Mouse (Mus musculus): Measurements from ENCODE around the gene Prkca.

Gene Prkca

DNA sequence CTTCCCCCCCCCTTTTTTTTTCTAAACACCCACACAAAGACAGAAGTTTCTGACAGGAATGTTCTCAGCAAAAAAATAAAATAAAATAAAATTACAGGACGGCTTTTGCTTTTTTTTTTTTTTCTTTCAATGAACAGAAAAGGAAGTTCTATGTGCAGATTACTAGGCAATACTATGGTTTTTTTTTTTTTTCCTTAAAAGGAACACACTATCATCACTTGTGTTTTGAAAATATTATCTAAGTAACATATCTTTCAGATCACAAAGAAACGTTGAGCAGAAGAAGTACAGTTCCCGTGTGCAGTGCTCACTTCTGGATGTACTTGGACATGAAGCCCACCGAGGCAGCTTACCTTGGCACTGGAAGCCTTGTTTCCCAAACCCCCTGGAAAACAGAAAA is 3.4 kb downstream of the Prkca start:
- DNase-seq (ENCODE audit: low spot score): no peak

DNA sequence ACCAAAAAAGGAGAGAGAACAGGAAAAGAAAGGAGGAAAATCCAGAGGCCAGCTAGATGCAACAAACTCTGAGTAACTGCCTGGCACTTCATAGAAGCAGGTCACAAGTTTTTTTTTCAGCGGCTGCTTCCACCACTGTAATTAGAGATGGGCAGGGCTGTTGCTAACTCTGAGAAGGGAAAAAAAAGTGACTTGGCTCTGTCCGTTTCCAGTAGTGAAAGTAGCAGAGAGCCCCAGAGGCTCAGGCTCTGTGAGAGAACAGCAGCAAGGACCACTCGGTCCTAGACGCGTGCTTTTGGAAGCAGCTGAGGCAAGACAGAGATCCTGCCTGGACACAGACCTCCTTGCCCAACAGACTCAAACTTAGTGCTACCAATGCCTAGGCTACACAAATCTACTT is 7.3 kb downstream of the Prkca start:
- no peak for DNase-seq (ENCODE audit: low spot score)

DNA sequence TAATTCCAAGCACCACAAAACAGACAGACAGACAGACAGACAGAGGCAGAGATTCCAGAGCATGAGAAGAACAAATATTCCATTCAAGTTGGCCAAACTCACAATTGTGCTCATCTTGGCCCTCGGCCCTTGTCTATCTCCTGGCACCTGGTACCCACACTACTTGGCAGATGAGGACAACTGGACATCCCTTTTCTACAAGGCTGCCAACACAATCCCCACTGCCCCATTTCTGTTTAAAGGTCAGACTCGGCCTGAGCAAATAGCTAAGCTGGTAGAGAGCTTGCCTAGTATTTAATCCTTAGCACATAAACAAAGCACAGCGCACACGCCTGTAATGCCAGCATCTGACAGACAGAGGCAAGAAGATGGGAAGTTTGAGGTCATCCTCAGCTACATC is 8.2 kb downstream of the Prkca start:
- DNase-seq (ENCODE audit: low spot score): no peak

DNA sequence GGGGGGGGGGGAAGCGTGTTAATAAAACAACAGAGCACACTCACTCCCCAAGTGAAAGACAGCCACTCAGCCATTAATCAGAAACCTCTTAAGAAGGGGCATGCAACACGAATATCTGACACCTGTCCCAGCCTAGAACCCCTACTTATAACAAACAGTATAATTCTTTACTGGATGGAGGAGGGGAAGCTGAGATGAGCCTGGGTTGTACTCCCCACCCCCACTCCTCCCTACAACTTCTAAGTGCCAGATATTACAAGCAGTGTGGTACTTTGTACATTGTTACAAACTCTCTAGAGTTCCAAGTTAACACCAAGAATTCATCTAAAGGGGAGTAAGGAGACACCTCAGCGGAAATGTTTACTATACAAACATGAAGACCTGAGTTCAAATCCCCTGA is 9.1 kb downstream of the Prkca start:
- no peak for DNase-seq (ENCODE audit: low spot score)

DNA sequence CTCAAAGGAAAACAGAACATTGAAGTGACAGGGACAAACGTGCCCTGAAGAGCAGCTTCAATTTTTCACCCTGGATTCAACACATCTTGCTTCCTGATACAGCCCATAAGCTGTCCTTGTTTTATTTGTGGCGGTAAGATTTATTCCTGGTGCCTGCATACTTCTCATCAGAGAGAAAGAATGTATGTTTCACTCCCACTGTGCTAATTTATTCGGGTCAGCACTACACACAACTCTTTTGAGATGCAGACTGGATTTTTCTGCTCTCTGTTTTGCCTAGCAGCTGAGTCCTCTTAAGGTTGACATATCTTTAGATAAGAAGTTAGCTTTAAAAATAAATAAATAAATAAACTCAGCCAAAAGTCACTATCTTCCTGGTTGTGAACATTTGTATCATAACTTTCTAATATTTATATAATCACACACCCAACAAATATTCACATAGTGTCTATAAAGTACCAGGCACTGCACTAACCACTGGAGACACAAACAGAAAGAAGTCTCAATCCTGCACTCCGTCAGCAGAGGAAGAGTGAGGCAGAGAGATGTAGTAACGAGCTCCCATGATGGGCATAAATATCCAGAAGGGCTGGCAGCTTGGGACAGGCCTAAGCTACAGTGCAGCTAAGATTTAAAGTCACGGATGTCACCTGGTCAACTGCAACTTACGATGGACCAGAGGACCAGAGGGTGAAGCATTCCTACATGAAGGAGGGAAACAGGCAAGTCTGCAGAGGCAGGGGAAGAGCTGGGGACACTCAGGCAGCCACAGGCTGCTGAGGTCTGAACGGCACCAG is 9.9 kb downstream of the Prkca start:
- DNase-seq (ENCODE audit: low spot score): no peak

DNA sequence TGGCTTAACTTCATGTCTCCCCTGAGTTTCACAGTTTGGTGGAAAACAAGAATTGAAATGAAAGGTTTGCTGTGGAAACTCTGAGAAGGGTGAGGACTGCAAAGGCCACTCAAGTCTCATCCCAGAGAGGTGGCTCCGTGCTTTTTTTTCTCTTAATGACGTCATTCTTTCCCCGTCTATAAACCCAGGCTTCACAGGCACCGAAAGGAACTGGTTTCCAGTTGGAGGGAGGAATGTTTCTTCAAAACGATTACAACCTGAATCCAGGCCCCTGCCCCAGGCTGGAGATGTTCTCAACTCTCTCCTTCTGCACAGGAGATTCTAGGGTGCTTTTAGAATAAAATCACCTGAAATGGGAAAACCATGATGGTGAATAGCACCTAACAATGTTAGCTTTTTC is 10.7 kb downstream of the Prkca start:
- DNase-seq (ENCODE audit: low spot score): no peak

DNA sequence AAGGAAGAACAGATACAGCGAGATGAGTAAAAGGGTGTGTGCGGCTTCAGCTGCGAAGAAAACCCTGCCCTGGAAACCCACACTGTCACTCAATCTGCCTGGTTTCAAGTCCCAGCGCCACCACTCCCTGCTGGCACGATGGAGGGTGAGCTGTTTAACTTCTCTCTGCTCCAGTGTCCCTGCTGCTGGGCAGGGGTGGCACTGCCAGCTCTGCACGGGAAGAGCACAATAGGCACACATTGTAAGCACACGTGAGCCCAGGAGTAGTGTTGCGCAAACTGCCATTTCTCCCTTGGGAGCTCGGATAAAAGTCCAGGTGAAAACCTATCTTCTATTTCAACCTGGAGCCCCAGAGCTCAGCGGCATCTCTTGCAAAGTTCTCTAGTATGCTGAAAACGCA is 12.9 kb downstream of the Prkca start:
- no peak for DNase-seq (ENCODE audit: low spot score)

DNA sequence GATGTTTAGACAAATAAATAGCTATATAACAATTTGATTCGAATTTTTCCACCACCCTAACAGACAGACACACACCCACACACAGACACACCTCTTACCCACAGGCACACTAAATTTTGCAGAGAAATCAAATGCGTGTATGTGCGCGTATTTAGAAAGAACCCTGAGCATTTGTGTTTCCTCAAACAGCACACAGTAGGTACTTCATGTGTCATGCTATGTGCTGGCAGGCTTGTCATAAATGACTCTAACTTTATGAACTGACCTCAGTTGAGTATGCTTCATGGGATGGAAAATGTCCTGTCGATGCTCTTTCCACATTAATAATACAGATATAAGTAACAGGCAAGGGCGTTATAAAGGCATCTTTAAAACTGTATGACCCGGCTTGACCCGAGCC is 17.8 kb downstream of the Prkca start:
- no peak for DNase-seq (ENCODE audit: low spot score)

DNA sequence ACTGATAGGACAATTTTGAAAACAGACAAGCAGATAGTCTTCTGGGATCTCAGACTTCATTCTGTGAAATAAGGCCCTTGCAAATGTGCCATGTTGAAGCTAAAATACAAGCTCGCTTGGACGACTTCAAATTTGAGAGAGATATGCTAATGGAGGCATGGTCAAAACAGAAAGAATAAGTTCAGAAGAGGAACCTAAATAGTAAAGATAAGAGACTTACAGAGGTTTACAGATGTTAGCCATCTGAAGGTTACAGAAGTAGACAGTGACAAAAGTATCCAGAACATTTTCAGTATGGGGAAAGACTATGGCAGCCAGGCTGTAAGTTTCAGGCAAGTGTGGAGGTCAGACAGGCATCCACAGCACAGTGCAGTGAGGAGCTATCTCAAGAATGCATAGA is 21.6 kb downstream of the Prkca start:
- no peak for DNase-seq (ENCODE audit: low spot score)

DNA sequence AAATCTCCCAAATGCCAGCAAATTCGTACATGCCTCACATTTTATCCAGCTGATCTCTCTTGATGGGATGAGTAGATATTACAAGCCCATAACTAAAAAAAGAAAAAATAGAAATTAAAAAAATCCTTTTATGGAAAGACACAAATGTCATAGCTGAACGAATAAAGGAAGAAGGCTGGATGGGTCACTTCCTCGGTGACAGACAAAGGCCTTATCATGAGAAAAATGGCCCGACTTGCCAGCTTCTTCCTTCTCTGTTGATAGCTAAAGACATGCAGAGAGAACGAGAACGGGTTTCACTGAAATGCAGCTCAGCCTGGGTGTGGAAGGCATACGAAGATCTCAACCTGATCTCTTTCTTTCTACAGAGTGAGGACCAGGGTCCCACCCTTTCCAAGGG is 23.2 kb downstream of the Prkca start:
- no peak for DNase-seq (ENCODE audit: low spot score)

DNA sequence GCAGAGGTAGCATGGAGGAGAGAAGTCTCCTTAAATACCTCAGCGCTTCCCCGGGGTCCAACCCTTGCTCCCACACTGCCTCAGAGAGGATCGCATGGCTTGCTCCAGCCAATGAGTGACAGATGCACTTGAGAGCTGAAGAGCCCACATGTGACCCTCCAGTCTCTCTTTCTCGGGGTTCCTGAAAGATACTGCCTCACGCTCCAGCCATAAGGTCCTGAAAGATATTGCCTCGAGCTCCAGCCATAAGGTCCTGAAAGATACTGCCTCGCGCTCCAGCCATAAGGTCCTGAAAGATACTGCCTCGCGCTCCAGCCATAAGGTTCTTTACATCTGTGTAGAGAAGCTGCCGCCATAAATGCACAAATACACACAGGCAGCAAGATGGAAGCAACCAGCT is 24.6 kb downstream of the Prkca start:
- no peak for DNase-seq (ENCODE audit: low spot score)

DNA sequence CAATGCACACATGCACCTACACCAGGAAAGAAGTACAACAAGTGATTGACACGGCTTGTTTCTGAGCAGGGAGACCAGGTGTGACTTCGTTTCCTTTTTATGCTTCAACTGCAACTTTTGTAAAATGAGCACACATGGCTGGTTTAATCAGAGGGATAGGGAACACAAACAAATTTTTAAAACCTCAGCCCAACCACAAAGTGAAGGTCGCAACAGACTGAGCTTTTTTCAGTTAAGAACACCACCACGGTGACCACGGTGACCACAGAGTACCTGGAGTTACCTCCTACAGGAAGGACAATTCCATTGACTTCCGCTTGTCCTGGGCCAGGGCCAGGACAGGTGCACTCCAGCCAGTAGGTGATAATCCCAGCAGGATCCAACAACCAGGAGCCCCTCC is 25.9 kb downstream of the Prkca start:
- no peak for DNase-seq (ENCODE audit: low spot score)

DNA sequence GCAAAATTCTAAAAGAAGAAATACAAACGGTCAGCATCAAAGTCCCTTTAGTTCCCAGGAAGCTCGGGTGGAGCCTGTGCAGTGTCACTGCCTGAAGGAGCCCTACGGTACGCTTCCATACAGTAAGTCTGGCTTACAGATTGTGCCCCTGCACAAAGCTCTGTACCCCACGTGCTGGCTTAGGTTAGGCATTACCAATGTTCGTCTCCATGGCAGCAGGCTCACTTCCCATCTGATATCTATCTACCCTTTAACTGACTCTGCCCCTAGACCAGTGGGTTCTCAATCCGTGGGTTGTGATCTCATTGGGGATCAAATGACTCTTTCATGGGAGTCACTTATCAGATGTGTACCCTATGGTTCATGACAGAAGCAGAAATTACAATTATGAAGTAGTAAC is 28.0 kb downstream of the Prkca start:
- DNase-seq (ENCODE audit: low spot score): no peak

DNA sequence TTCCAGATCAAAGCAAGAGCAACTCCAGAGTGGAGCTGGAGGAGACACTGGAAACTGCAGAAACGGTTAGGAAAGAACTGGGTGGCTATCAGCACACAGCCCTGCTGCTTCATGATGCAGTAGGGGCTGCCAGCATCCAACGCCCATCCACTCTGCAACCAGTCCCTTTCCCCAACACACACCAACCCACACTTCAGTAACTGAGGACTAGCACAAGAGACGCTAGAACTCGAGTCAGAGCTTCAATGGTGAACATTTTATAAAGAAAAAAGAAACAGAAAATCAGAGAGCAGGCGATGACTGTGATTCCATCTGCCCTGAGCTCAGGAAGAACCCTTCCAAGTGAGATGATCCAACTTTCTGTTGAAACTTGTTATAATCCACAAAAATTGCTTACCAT is 31.2 kb downstream of the Prkca start:
- no peak for DNase-seq (ENCODE audit: low spot score)

DNA sequence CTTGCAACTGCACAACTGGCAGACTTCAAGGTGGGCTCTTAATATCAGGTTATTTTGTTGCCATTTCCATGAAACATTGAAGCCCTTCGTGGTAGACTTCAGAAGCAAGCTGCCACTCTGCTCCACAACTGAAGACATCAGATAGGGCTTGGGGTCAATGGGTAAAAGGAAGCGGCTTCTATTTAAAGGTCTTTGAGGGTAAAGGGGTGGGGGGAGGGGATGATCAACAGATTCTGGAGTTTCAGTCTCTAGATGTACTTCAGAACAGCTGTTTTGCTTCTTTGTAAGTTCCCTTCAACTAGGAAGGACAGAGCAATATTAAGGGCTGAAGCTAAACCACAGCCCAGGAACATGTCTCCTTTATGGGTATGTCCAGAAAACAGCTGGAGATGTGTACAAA is 31.8 kb downstream of the Prkca start:
- DNase-seq (ENCODE audit: low spot score): no peak

DNA sequence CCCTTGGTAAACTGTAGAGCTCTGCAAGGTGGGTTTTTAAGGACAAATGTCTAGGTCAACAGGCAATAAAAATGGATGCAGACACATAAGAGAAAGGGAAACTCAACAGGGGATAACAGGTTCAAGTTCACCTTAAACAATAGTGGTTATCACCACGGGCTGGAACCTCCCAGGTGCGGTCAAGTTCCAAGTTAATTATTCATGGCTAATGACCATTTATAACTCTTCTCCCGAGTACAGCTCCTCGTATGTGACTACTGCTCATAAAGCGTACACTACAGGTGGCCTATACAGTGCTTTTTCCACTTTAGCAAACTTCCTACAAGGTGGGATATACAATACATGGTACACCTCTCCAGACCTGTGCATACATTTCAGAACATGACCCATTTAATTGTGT is 33.9 kb downstream of the Prkca start:
- DNase-seq (ENCODE audit: low spot score): no peak

DNA sequence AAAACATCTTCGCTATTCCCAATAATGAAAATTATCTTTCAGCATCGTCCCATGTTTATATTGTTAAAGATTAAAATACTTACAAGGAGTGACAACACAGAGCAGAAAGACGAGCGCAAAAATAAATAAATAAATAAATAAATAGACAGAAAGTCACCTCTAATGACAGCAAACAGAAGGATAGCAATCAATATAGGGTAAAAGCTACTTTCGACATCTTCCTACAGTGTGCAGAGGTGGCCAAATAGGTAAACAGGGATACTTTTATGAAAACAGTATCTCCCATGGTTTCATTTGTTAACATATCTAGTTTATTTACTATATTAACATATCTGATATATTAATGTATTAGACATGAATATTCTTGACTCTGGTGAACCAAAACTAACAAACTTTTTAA is 35.5 kb downstream of the Prkca start:
- no peak for DNase-seq (ENCODE audit: low spot score)

DNA sequence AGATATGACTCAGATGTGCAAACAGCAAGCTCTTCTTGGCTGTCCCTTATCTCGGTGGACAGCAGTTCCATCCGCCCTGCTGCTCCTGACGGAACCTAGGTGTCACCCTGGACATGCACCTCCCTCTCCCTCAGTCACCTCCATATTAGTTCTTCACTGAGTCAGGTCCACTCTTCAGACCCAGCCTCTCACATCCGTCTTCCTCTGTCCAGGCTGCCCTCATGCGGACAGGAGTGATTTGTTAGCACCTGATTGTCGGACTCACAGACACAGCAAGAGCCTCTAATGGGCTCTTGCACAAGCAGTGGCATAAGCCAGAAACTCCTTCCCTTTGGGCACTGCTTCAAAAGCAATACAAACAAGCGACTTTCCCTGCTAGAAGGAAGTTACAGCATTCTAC is 36.5 kb downstream of the Prkca start:
- DNase-seq (ENCODE audit: low spot score): no peak

DNA sequence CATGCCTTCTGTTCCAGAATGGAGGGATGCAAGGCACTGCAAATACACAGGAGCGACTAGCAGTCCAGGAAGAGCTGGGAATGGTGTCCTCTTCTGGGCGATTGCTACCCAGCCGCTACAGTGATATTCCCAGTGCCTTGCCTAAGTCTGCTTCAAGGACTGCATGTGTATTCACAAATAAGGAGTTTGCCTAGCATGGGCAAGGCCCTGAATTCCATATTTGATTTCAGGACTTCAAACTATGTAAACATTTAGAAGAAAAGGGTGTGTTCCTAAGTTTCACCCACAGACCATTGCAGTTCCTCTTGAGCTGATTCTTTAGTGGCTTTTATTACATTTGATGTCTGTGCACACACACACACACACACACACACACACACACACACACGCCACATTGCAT is 39.9 kb downstream of the Prkca start:
- DNase-seq (ENCODE audit: low spot score): no peak

DNA sequence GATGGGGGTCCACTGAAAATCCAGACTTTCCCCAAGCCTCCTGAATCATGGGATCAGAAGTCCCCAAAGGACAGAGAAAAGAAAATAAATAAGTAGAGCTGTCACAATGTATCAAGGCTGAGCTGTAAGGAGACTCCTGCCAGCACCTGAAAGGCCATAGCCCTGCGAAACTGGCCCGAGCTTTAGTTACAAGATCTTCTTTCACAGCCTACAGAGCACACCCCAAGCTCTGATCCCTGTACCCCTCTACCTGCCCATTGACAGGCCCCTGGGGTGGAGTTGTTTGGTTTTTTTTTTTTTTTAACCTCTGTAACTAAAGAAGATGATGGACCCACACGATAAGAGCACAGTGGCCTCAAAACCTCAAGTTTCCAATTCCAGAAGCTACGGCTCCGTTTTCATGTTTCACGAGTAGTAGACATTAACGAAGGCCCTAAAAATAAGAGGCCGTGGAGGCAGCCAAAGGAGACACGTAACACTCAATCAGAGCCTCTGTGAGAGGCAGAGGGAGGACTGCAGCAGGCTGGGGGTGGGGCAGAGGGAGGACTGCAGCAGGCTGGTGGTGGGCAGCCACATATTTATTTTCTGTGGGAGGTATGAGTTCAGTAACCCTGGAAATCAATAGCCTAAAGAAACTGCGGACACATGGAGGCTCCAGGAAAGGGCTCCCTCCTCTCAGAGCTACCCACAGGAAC is 41.8 kb downstream of the Prkca start:
- DNase-seq (ENCODE audit: low spot score): no peak

DNA sequence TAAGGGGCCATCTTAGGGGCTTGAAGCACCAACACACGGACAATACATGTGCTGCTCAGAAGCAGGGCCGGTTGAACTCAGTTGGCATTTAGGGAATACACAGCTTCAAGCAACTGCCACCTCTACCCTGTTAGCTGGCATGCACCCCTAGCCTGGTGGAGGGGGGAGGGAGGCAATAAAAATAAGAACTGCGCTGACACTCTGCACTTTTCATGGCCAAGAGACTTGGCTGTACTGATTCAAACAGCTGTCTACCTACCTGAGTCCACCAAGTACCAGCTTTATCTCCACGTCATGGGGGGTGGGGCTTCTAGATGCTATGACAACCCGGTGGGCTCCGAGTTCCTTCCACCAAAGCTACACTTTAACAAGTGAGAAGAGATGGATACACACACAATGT is 42.7 kb downstream of the Prkca start:
- DNase-seq (ENCODE audit: low spot score): no peak

DNA sequence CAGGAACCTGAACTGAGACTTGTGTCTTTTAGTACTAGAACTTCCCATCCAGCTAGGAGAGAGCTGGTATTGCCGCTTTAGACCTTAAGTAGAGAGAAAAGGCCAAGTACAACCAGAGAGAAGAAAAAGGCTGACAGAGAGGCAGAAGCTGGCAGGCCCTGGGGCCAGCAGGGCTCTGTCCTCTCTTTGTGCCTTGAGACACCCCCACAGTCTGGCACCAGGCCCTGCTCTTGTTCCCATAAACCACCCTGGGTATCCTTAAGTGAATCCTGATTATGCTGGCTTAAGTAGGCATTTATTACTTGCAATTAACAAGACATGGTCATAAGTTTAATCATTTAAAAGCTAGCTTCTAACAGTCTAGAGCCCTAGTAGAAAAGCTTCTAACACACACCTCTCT is 43.3 kb downstream of the Prkca start:
- DNase-seq (ENCODE audit: low spot score): no peak

DNA sequence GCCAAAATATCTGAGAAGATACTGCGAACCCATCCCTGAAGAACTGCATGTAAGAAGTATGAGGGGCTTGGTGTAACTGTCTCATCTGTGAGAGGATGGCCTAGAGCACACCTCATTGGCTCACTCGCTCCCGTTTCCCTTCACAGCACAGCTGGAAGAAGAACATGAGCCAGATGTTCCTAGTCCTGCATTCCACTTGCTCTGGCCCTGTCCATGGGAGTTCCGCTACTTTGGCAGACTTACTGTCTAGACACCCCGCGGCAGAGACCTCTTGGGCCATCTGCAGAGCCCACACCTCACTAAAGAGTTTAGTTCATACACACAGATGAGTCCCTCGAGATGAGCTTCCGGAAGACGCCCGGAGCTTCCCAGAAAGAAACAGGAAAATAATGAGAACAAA is 43.8 kb downstream of the Prkca start:
- DNase-seq (ENCODE audit: low spot score): no peak

DNA sequence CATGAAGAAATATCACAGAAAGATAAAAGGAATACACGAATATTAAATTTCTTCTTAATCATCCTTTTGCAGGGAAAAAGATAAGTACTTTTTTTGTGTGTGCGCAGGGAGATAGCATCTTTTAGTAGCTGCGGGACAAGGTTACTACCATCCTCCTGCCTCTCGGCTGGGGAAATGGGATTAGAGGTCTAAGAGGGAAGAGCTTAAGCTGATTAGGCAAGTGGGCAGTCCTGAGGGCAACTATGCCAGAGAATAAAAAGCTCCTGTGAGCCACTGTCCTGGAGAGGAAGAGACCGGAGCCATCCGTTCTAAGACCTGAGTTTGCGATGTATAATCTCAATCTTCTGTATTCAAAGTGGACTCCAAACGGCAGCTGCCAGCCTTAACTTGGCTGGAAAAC is 45.8 kb downstream of the Prkca start:
- DNase-seq (ENCODE audit: low spot score): no peak
